Mouse (Mus musculus) limb, embryonic 13.5 days (tissue): ENCODE measurements around the gene Erlec1. TPM values are rescaled to one million over a fixed set of nuclear protein-coding genes. Genes with fewer than 3 reads are reported as not detected.
A peak's percentile ranks its signal among the peaks of the same experiment; 100 is the strongest.

Experiments used
- ATAC-seq: fragments of 200-750 bp; cut with Nextera tagmentation; 2 replicates; pipeline ENCODE4 v1.8.0; 2017; ENCODE audit warnings: low read depth, moderate number of reproducible peaks, moderate TSS enrichment; ENCODE audit not compliant: low FRiP score
- H3K27ac ChIP-seq: fragments of 300-500 bp; sonication (generic); 2 replicates; pipeline ENCODE4 v1.5.1; 2015; ENCODE audit warnings: inconsistent platforms, mild to moderate bottlenecking, moderate library complexity
- H3K27me3 ChIP-seq: fragments of 300-500 bp; sonication (generic); 2 replicates; pipeline ENCODE4 v1.6.1; 2015; ENCODE audit warnings: mild to moderate bottlenecking, inconsistent platforms
- H3K36me3 ChIP-seq: fragments of 300-500 bp; sonication (generic); 2 replicates; pipeline ENCODE4 v1.6.1; 2015; ENCODE audit warnings: inconsistent platforms, mild to moderate bottlenecking, moderate library complexity
- H3K4me1 ChIP-seq: fragments of 300-500 bp; sonication (generic); 2 replicates; pipeline ENCODE4 v1.6.1; 2015; ENCODE audit warnings: inconsistent platforms
- H3K4me2 ChIP-seq: fragments of 300-500 bp; sonication (generic); replicated peaks from 2 replicates; pipeline ENCODE4 v1.6.1; 2015; ENCODE audit warnings: inconsistent platforms, mild to moderate bottlenecking, moderate library complexity
- H3K4me3 ChIP-seq: fragments of 300-500 bp; sonication (generic); 2 replicates; pipeline ENCODE4 v1.5.1; 2015; ENCODE audit warnings: moderate library complexity, mild to moderate bottlenecking, inconsistent platforms
- H3K9ac ChIP-seq: fragments of 300-500 bp; sonication (generic); 2 replicates; pipeline ENCODE4 v1.6.1; 2015; ENCODE audit warnings: mild to moderate bottlenecking, inconsistent platforms
- H3K9me3 ChIP-seq: fragments of 300-500 bp; sonication (generic); 2 replicates; pipeline ENCODE4 v1.6.1; 2016; ENCODE audit warnings: inconsistent platforms
- WGBS: fragments of 180-500 bp; shearing (Covaris S2); methylation state at CpG from one replicate; pipeline ENCODE4 v1.1.7; 2015; 5-methylcytosine and 5-hydroxymethylcytosine counted together
- polyA plus RNA-seq: library from polyadenylated mRNA; unstranded; fragments of >200 nt; fragmentation: Nextera tagmentation; extraction: Ambion mirVana; gene quantifications from 2 replicates; pipeline ENCODE4 v1.2.1, GENCODE M21; 2015

The Erlec1 gene
- polyA plus RNA-seq, 1 experiment from 2014 or later = 12.7 TPM

GRCm38 (mm10) chr11:30928498-30928897 lies 25.6 kb downstream of the Erlec1 start:
- 100% methylated on average over 1 of the region's 1 CpGs for WGBS
- H3K27ac ChIP-seq = no peak overlapping the region
- no peak for ATAC-seq
- no peaks in the 10 kb centered on the region for H3K4me1 ChIP-seq
- H3K4me3 ChIP-seq = no peak overlapping the region
- no peaks in the 10 kb centered on the region for H3K9me3 ChIP-seq
- H3K27me3 ChIP-seq = no peaks in the 10 kb centered on the region
- H3K4me2 ChIP-seq = no peak overlapping the region
- no peak overlapping the region for H3K9ac ChIP-seq
- peaks cover 61% of the 10 kb centered on the region for H3K36me3 ChIP-seq

GRCm38 (mm10) chr11:30928079-30928478 lies 26.1 kb downstream of the Erlec1 start:
- ATAC-seq = no peak
- H3K4me1 ChIP-seq = no peaks in the 10 kb centered on the region
- peaks cover 63% of the 10 kb centered on the region for H3K36me3 ChIP-seq
- no peaks in the 10 kb centered on the region for H3K9me3 ChIP-seq
- no peak overlapping the region for H3K4me2 ChIP-seq
- no peak overlapping the region for H3K9ac ChIP-seq
- H3K27me3 ChIP-seq = no peaks in the 10 kb centered on the region
- H3K27ac ChIP-seq = no peak overlapping the region
- H3K4me3 ChIP-seq = no peak overlapping the region

GRCm38 (mm10) chr11:30923283-30923682 lies 30.9 kb downstream of the Erlec1 start:
- Histone ChIP-seq H3K27ac (no peak overlapping the region), H3K4me1 (no peaks in the 10 kb centered on the region), H3K9me3 (no peaks in the 10 kb centered on the region), H3K4me3 (no peak overlapping the region), H3K36me3 (peaks cover 43% of the 10 kb centered on the region), H3K27me3 (no peaks in the 10 kb centered on the region), H3K9ac (no peak overlapping the region), H3K4me2 (no peak overlapping the region)
- WGBS = 96% methylated on average over 3 of the region's 3 CpGs
- no peak for ATAC-seq

GRCm38 (mm10) chr11:30920641-30921040 lies 33.5 kb downstream of the Erlec1 start:
- no peak for ATAC-seq
- Histone ChIP-seq H3K4me1 (no peaks in the 10 kb centered on the region), H3K4me2 (no peak overlapping the region), H3K9me3 (no peaks in the 10 kb centered on the region), H3K27me3 (no peaks in the 10 kb centered on the region), H3K9ac (no peak overlapping the region), H3K36me3 (peaks cover 23% of the 10 kb centered on the region), H3K27ac (no peak overlapping the region), H3K4me3 (no peak overlapping the region)
- 73% methylated on average over 1 of the region's 1 CpGs for WGBS

- WGBS = 95% methylated on average over 3 of the region's 3 CpGs
- H3K4me3 ChIP-seq = no peak overlapping the region
- H3K27ac ChIP-seq = no peak overlapping the region
- H3K9me3 ChIP-seq = no peaks in the 10 kb centered on the region; the same call in 1 of the 2 replicates
- H3K27me3 ChIP-seq = no peaks in the 10 kb centered on the region
- H3K9ac ChIP-seq = no peak overlapping the region
- no peak overlapping the region for H3K4me2 ChIP-seq
- H3K4me1 ChIP-seq = no peaks in the 10 kb centered on the region
- peaks cover 11% of the 10 kb centered on the region for H3K36me3 ChIP-seq
- no peak for ATAC-seq
Measured at GRCm38 (mm10) chr11:30912311-30912710, 41.8 kb downstream of the Erlec1 start.

GRCm38 (mm10) chr11:30899312-30899711 lies 54.8 kb downstream of the Erlec1 start:
- Histone ChIP-seq H3K27ac (no peak overlapping the region), H3K27me3 (no peaks in the 10 kb centered on the region), H3K9ac (no peak overlapping the region), H3K4me2 (no peak overlapping the region), H3K36me3 (no peaks in the 10 kb centered on the region), H3K9me3 (no peaks in the 10 kb centered on the region), H3K4me1 (no peaks in the 10 kb centered on the region), H3K4me3 (no peak overlapping the region)
- no peak for ATAC-seq

- Histone ChIP-seq H3K4me2 (no peak overlapping the region), H3K36me3 (no peaks in the 10 kb centered on the region), H3K27me3 (no peaks in the 10 kb centered on the region), H3K4me3 (no peak overlapping the region), H3K27ac (no peak overlapping the region), H3K9me3 (no peaks in the 10 kb centered on the region), H3K9ac (no peak overlapping the region), H3K4me1 (no peaks in the 10 kb centered on the region)
- no peak for ATAC-seq
- WGBS = 89% methylated on average over 1 of the region's 1 CpGs
Measured at GRCm38 (mm10) chr11:30896201-30896600, 57.9 kb downstream of the Erlec1 start.

- Histone ChIP-seq H3K9ac (no peak overlapping the region), H3K4me2 (no peak overlapping the region), H3K27me3 (peaks cover 4% of the 10 kb centered on the region; the same call in 1 of the 2 replicates), H3K36me3 (no peaks in the 10 kb centered on the region), H3K27ac (no peak overlapping the region), H3K4me1 (no peaks in the 10 kb centered on the region), H3K4me3 (no peak overlapping the region), H3K9me3 (no peaks in the 10 kb centered on the region)
- 74% methylated on average over 2 of the region's 2 CpGs for WGBS
- ATAC-seq = no peak
Measured at GRCm38 (mm10) chr11:30888153-30888552, 66.0 kb downstream of the Erlec1 start.

GRCm38 (mm10) chr11:30885171-30885871 lies 68.8 kb downstream of the Erlec1 start, which contains the start of the genes Gpr75 and Asb3:
Gene Gpr75, plus strand, starts transcription at chr11:30885358.
Gene Asb3, plus strand, starts transcription at chr11:30885416.
- ATAC-seq = peak; percentile 94
- Histone ChIP-seq H3K4me3 (peak within 1 kb of the TSS; percentile 56), H3K36me3 (peaks cover 5% of the 10 kb centered on the region), H3K27me3 (peaks cover 4% of the 10 kb centered on the region; the same call in 1 of the 2 replicates), H3K4me2 (peak within 1 kb of the TSS; percentile 90), H3K9me3 (no peaks in the 10 kb centered on the region), H3K27ac (no peak within 1 kb of the TSS), H3K9ac (peak within 1 kb of the TSS; percentile 68), H3K4me1 (no peaks in the 10 kb centered on the region)
- 4% methylated on average over 41 of the region's 41 CpGs for WGBS

Other genes with a start within 250 kb of the Erlec1 start
- gene Psme4, start 182.6 kb downstream of the Erlec1 start, polyA plus RNA-seq = 22.4 and 25.2 TPM in 2 replicates
- gene Gpr75, start 69.0 kb downstream of the Erlec1 start, polyA plus RNA-seq = 0.27 and 0.52 TPM in 2 replicates
- gene Asb3, start 68.9 kb downstream of the Erlec1 start, polyA plus RNA-seq = 36.5 and 38.1 TPM in 2 replicates
- 11.5 and 12.0 TPM in 2 replicates for gene Chac2, start 32.0 kb upstream of the Erlec1 start, polyA plus RNA-seq
- not detected in 2 replicates for gene Gm17332, start 228.1 kb upstream of the Erlec1 start, polyA plus RNA-seq